Mouse (Mus musculus): Measurements from ENCODE around the gene Larp7. TPM values are rescaled to one million over a fixed set of nuclear protein-coding genes. Genes with fewer than 3 reads are reported as not detected.

Larp7 gene
- polyA plus RNA-seq, 1 experiment, result not detected

- TF ChIP-seq CTCF (IDR thresholded peaks at IDR 0.05; ENCODE audit: insufficient read depth, low read depth, low read length), result no peak
- TF ChIP-seq POLR2A (IDR thresholded peaks at IDR 0.05; ENCODE audit: insufficient read depth, low read depth, low read length), result no peak
- WGBS, result under 1% methylated on average over 23 of the region's 23 CpGs
- H3K27ac ChIP-seq (ENCODE audit: insufficient read depth, low read depth, low read length), result no peak overlapping the region
- no peaks in the 10 kb centered on the region for H3K4me1 ChIP-seq (ENCODE audit: control insufficient read depth, insufficient read depth, low read length)
- H3K4me3 ChIP-seq (ENCODE audit: insufficient read depth, low read depth, low read length), result peak overlapping the region; percentile 77
These were observed 54.9 kb downstream of the Larp7 start for GRCm38 (mm10) chr3:127498197-127498741.

GRCm38 (mm10) chr3:127492663-127493062 is 60.5 kb downstream of the Larp7 start:
- 93% methylated on average over 3 of the region's 3 CpGs for WGBS
- TF ChIP-seq POLR2A (IDR thresholded peaks at IDR 0.05; ENCODE audit: insufficient read depth, low read depth, low read length) (no peak), CTCF (IDR thresholded peaks at IDR 0.05; ENCODE audit: insufficient read depth, low read depth, low read length) (no peak)
- H3K4me3 ChIP-seq (ENCODE audit: insufficient read depth, low read depth, low read length), result no peak overlapping the region
- no peaks in the 10 kb centered on the region for H3K4me1 ChIP-seq (ENCODE audit: control insufficient read depth, insufficient read depth, low read length)
- no peak overlapping the region for H3K27ac ChIP-seq (ENCODE audit: insufficient read depth, low read depth, low read length)

GRCm38 (mm10) chr3:127487302-127487701 is 65.8 kb downstream of the Larp7 start:
- TF ChIP-seq POLR2A (IDR thresholded peaks at IDR 0.05; ENCODE audit: insufficient read depth, low read depth, low read length) (no peak), CTCF (IDR thresholded peaks at IDR 0.05; ENCODE audit: insufficient read depth, low read depth, low read length) (no peak)
- Histone ChIP-seq H3K4me3 (ENCODE audit: insufficient read depth, low read depth, low read length) (no peak overlapping the region), H3K4me1 (ENCODE audit: control insufficient read depth, insufficient read depth, low read length) (no peaks in the 10 kb centered on the region), H3K27ac (ENCODE audit: insufficient read depth, low read depth, low read length) (no peak overlapping the region)
- WGBS, result 68% methylated on average over 7 of the region's 7 CpGs

Other genes with a start within 250 kb of the Larp7 start
- gene Ank2, start 54.0 kb downstream of the Larp7 start, polyA plus RNA-seq (2012; ENCODE audit: insufficient read depth, insufficient read length, low replicate concordance, missing spikeins), result 423 and 477 TPM in 2 replicates
- not detected in 2 replicates for gene Zgrf1, start 140 bp upstream of the Larp7 start, polyA plus RNA-seq (2012; ENCODE audit: insufficient read depth, insufficient read length, low replicate concordance, missing spikeins)
- not detected in 2 replicates for gene Neurog2, start 79.8 kb upstream of the Larp7 start, polyA plus RNA-seq (2012; ENCODE audit: insufficient read depth, insufficient read length, low replicate concordance, missing spikeins)
- gene Alpk1, start 227.2 kb upstream of the Larp7 start, polyA plus RNA-seq (2012; ENCODE audit: insufficient read depth, insufficient read length, low replicate concordance, missing spikeins), result not detected in 2 replicates
- gene Tifa, start 236.5 kb upstream of the Larp7 start, polyA plus RNA-seq (2012; ENCODE audit: insufficient read depth, insufficient read length, low replicate concordance, missing spikeins), result not detected in 2 replicates